Mouse (Mus musculus) CD4-positive, CD25-positive, alpha-beta regulatory T cell, adult 4 months (primary cell): ENCODE results near the gene Smim8. TPM values are rescaled to one million over a fixed set of nuclear protein-coding genes. Genes with fewer than 3 reads are reported as not detected.
A peak's percentile ranks its signal among the peaks of the same experiment; 100 is the strongest.
"Not testable (repeated sequence)": the region's sequence is repeated elsewhere in the genome, so short reads cannot be mapped to it uniquely, and the experiment has no call there.

ENCODE experiments used
- ATAC-seq: one replicate; pipeline ENCODE4 v1.8.0; 2017
- polyA plus RNA-seq, 2 experiments: library from polyadenylated mRNA; unstranded; fragments of 100-300 nt; shearing (Covaris generic); gene quantifications; one replicate each; pipeline ENCODE4 v1.2.1; 2017

Gene Smim8
- 10 to 100 TPM; 65.5 to 69.1 TPM for polyA plus RNA-seq

- peak; percentile 95 for ATAC-seq
Observed at GRCm38 (mm10) chr4:34777677-34778527, at the start of gene Smim8. Smim8 (minus strand) TSS chr4:34778423.

- no peak for ATAC-seq
Observed at GRCm38 (mm10) chr4:34823901-34824300, 45.7 kb upstream of the Smim8 start.

DNA sequence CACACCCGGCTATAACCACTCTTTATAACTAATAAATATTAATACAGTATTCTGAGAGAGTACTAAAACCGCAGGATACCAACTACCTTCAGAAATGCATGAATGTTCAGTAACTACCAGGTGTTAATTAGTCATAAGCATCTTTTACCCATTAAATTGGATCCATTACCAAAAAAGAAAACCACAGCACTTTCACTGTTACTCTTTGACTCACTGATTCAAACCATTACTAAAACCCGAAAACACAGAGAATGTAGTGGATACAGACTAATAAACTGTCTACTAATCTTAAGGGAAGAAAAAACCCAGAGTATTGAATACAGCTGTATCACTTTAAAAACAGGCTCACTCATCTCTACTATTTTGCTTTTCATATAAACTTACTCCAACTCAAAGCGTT, 41.7 kb upstream of the Smim8 start:
- no peak for ATAC-seq

- no peak for ATAC-seq
Observed at GRCm38 (mm10) chr4:34801166-34802034, 23.2 kb upstream of the Smim8 start.

DNA sequence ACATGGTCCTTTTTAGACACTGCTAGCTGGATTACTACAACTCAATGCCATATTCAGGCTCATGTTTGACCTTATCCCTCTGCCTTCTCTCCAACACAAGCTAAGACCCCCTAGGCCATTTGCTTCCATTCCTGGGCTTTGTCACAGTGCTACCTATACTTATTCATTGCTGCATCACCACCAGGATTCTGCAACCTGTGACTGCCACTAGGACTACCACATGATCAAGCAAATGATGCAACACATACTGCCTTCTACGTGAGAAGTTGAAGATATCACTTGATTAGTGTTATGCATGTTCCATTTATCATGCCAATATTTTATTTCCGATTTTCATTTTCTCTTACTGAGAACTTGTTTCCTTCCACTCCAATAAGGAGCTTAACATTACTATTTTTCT, 19.8 kb upstream of the Smim8 start:
- no peak for ATAC-seq

DNA sequence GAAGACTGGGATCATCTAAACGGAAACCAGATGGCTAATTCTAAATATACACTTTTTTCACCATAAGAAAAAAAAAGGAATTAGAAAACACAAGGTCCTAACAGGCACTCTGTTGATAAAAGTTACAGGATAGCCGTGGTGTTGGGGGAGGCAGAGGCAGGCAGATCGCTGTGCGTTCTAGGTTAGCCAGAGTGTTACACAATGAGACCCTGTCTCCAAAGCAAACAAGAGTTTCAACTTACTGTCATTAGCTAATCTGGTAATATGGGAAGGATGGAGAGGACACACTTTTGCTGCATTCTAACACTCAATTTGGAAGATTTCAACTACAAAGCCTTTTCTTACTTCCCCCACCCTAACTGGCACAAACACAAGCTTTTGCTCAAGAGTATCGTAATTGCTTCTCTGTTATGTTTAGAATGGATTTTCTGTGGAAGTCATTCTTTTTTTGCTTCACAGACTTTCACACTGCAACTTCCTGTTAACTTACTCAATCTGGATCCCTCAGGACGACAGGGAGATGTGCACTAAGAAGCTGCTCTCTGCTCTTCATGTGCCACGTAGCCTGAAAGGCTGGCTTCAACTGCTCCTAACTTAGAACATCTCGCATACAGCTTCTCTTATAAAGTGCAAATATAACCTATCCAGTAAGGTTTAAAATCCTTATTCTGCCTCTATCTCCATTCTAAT, 19.2 kb upstream of the Smim8 start:
- ATAC-seq: no peak

- no peak for ATAC-seq
Observed at GRCm38 (mm10) chr4:34796294-34796693, 18.1 kb upstream of the Smim8 start.

DNA sequence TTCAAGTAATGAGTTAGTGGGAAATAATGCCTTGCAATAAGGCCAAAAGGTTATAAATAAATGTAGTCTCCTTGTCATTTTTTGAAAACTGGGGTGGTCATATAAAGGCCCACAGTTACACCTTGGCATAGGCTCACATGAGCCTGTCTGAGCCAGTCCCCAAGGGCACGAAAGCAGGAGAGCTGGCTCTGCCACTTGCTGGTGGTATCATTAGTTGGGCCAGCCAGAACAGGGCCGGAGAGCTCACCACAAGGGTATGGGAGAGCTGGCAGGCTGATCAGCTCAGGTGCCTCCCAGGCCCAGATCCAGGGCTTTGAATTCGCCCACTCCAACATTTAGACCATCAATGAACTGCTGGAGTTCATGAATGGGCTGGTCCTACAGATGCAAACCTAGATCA, 8.3 kb upstream of the Smim8 start:
- no peak for ATAC-seq

DNA sequence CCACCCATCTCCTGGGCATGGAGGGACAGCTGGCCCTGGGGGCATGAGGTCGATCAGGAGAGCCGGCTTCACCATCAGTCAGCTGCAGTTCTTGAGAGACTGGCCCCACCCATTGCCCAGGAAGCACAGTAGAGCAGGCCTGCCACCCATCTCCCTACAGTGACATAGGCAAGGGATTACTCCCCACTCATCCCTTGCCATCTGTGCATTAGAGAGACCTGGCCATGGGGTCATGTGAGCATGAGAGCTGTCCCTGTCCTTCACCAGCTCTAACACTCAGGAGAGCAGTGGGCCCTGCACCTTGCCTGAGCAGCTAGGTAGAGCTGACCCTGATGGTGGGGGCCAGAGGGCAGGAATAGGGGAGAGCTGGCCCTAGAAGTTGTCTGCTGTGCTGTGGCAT, 7.4 kb upstream of the Smim8 start:
- no peak for ATAC-seq

- ATAC-seq: no peak
Observed at GRCm38 (mm10) chr4:34784865-34785264, 6.6 kb upstream of the Smim8 start.

- ATAC-seq: no peak
Observed at GRCm38 (mm10) chr4:34782730-34783129, 4.5 kb upstream of the Smim8 start.

DNA sequence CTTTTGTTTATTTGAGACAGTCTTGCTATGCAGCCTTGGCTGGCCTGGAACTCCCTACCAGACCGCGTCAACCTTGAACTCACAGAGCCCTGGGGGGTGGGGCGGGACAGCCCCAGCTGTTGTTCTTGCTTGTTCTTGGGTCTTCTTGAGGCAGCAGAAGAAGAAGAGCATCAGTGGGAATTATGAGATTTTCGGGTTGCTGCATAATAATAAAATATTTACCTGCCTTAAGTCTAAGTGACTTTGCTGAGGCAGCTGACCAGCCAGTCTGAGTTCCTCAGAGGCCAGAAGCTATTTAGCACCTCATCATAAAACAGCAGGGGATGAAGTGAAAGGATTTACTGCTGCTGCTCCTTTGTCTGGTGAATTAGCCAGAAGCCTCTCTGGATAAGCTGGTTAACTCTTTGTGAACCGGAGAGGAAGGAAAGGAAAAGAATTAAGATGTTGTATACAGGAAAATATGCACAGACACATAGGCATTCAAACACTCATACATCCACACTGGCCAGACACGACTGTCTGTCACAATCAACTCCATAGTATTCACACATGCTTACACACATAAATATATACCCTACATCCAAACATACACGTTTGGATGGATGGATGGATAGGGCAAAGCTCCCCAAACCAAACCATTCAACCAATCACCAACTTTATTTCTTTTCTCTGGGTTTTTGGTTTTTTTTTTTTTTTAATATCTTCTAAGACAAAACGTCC, 6.4 kb downstream of the Smim8 start:
- no peak for ATAC-seq

GRCm38 (mm10) chr4:34756163-34756562, 22.1 kb downstream of the Smim8 start, which contains the start of gene Gm136:
Gm136 (minus strand) TSS chr4:34756263.
- no peak for ATAC-seq

DNA sequence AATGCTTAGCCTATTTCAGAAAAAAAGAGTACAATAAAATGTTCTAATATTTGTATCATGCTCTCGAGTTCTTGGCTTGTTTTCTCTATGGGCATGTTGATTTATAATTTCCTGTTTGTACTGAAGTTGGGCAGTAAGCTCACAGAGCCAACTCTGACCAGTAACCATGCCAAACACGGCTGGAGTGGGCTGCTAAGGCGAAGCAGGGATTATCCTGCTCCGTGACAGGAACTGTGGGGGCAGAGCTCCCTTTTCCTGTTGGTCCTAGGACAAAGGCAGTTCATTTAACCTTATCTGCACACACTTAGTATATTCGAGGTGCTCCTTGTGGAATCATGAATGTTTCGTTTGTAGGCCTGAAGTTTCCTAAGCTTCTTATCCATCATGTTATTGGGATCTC, 29.0 kb downstream of the Smim8 start:
- no peak for ATAC-seq

DNA sequence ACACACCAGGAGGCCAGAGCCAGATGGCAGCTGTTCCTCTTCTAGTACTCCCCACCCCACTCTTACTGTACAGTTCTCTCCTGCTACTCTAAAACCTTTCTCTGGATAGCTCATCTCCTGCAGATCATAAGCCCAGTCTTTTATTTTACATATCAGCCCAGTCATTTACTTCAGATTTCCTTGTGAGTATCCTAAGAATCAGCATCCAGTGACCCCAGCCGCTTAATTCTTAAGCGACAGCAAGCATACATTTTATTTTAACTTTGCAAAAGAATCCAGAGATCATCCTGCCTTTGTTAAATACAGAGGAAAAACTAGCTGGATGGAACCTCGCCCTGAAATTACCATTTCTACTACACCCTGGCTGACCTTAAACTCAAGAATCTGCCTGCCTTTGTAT, 43.8 kb downstream of the Smim8 start:
- no peak for ATAC-seq

- ATAC-seq: not testable (repeated sequence)
Observed at GRCm38 (mm10) chr4:34733415-34733814, 44.8 kb downstream of the Smim8 start.

DNA sequence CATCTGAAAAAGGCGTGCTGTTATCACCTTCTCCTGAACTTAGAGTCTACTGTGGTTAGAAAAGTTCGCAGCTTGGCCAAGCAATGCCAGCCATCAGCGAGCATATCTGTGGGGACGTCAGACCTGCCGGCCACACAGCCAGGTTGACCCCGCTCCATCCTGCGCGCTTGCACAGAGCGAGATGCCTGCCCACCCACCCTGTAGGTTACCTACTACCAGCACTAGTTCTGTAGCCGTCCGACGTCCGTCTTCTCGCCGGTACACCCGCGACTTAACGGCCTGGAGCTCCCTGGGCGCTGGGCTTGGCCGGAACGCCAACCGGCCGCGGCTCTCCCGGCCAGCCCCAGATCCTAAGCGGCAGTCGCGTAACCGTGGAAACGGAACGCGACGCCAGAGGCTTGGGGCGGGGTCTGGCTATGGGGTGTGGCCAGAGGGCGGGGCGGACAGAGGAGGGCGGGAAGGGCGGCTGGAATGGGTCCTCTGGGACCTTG, 48.3 kb downstream of the Smim8 start, which contains the start of gene Cfap206:
Cfap206 (minus strand) TSS at position 356 of the 491 bp plus-strand sequence.
- no peak for ATAC-seq

DNA sequence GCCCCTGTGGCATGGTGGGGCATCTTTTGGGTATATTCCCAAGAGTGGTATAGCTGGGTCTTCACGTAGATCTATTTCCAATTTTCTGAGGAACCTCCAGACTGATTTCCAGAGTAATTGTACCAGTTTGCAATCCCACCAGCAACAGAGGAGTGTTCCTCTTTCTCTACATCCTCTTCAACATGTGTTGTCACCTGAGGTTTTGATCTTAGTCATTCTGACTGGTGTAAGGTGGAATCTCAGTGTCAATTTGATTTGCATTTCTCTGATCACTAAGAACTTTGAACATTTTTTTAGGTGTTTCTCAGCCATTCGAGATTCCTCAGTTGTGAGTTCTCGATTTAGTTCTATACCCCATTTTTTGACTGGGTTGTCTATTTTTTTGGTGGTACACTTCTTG, 52.5 kb downstream of the Smim8 start:
- ATAC-seq: not testable (repeated sequence)

DNA sequence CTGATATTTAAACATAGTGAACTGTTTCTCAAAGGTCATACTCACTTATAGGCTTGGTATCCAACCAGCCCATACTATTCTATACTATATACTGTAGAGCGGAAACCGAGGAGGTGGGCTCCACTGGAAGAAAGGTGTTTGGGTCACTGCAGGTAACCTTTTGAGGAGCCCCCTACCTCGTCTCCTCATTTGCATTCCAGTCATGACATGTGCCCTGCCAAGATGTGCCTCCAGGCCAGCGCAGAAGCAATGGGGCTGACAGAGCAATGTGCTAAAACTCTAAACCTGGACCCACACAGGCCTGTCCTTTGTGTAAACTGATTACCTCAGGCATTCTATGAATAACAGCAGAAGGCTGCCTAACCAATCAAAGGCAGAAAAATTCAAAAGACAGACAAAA, 53.9 kb downstream of the Smim8 start:
- ATAC-seq: no peak

DNA sequence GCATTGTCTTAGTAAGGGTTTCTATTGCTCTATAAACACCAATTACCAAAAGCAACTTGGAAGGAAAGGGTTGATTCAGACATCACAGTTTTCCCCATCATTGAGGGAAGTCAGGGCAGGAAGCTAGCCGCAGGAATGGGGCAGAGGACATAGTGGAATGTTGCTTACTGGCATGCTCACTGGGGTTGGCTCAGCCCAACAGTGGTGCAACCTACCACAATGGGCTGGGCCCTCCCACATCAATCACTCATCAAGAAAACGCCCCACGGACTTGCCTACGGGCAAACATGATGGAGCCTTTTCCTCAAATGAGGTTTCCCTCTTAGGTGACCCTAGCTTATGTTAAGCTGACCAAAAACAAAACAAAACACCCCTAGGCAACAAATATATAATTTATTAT, 55.0 kb downstream of the Smim8 start:
- no peak for ATAC-seq

DNA sequence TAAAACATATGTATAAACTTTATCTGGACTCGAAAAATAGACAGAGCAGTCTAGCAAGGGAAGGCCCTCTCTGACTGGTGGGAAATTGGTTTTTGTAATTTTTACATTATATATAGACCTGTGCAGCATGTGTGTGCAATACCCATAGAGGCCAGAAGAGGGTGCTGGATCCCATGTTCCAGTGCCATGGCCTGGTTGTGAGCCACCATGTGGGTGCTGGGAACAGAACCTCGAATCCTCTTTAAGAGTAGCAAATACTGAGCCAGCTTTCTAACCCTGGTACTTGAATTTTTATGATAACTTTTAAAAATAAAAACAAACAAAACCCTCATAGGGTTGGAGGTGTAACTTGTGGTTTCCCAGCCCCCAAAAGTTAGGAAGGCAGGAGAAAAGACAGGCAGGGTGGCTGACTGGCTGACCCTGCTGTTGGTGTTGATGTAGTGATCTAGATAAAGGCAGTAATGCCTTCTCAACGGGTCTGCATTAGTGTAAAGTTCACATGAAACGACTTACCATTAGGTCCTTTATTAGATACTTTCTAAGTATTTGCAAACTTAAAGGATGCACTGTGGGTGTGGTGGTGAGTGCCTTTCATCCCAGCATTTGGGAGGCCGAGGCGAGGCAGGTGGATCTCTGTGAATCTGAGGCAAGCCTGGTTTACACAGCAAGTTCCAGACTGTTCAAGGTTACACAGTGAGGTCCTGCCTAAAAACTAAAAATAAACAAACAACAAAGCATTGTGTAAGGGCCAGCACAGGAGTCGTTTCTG, 57.9 kb downstream of the Smim8 start:
- no peak for ATAC-seq
